Mouse (Mus musculus) 3134 (cell line): Measurements from ENCODE around the gene Tenm4.
A peak's percentile ranks its signal among the peaks of the same experiment; 100 is the strongest.

Source experiments
- DNase-seq: peaks from one replicate; pipeline ENCODE4 v3.0.0-alpha.2; 2011; ENCODE audit warnings: low spot score; ENCODE audit not compliant: insufficient read length; ENCODE audit errors: extremely low read depth

Gene Tenm4

GRCm38 (mm10) chr7:96790326-96790725 lies 619.3 kb downstream of the Tenm4 start:
- DNase-seq, result no peak

GRCm38 (mm10) chr7:96792456-96793229 lies 621.6 kb downstream of the Tenm4 start:
- DNase-seq, result no peak

- DNase-seq, result peak; percentile 51
These were observed 625.1 kb downstream of the Tenm4 start for GRCm38 (mm10) chr7:96796033-96796741.

- peak; percentile 16 for DNase-seq
These were observed 625.9 kb downstream of the Tenm4 start for GRCm38 (mm10) chr7:96796788-96797485.

GRCm38 (mm10) chr7:96797716-96798332 lies 626.8 kb downstream of the Tenm4 start:
- DNase-seq, result no peak

- no peak for DNase-seq
These were observed 628.8 kb downstream of the Tenm4 start for GRCm38 (mm10) chr7:96799816-96800215.

- DNase-seq, result peak; percentile 18
These were observed 630.3 kb downstream of the Tenm4 start for GRCm38 (mm10) chr7:96801368-96801767.

GRCm38 (mm10) chr7:96802216-96802615 lies 631.2 kb downstream of the Tenm4 start:
- no peak for DNase-seq

GRCm38 (mm10) chr7:96806561-96806960 lies 635.5 kb downstream of the Tenm4 start:
- DNase-seq, result no peak

- DNase-seq, result no peak
These were observed 636.4 kb downstream of the Tenm4 start for GRCm38 (mm10) chr7:96807281-96808058.

GRCm38 (mm10) chr7:96808059-96808646 lies 637.1 kb downstream of the Tenm4 start:
- no peak for DNase-seq

GRCm38 (mm10) chr7:96811691-96812090 lies 640.6 kb downstream of the Tenm4 start:
- no peak for DNase-seq

- DNase-seq, result no peak
These were observed 642.0 kb downstream of the Tenm4 start for GRCm38 (mm10) chr7:96813036-96813435.

GRCm38 (mm10) chr7:96813497-96814400 lies 642.7 kb downstream of the Tenm4 start:
- DNase-seq, result no peak

GRCm38 (mm10) chr7:96814581-96814980 lies 643.5 kb downstream of the Tenm4 start:
- DNase-seq, result no peak

- DNase-seq, result peak; percentile 84
These were observed 646.1 kb downstream of the Tenm4 start for GRCm38 (mm10) chr7:96817030-96817674.

GRCm38 (mm10) chr7:96818236-96818916 lies 647.3 kb downstream of the Tenm4 start:
- DNase-seq, result no peak

- no peak for DNase-seq
These were observed 648.5 kb downstream of the Tenm4 start for GRCm38 (mm10) chr7:96819538-96819937.
